Mouse (Mus musculus): Measurements from ENCODE around the gene Gm6356. TPM values are rescaled to one million over a fixed set of nuclear protein-coding genes. Genes with fewer than 3 reads are reported as not detected.
"Not testable (repeated sequence)": the region's sequence is repeated elsewhere in the genome, so short reads cannot be mapped to it uniquely, and the experiment has no call there.

The Gm6356 gene
- polyA plus RNA-seq (2014; fragmentation: Nextera tagmentation; extraction: Ambion mirVana), result not detected in 2 replicates

GRCm38 (mm10) chr14:6973718-6974117 lies at the start of gene Gm6356:
Gm6356 (minus strand) TSS chr14:6973818.
- DNase-seq (ENCODE audit: low spot score); H3K9ac ChIP-seq (ENCODE audit: low read depth, low read length); H3K4me2 ChIP-seq; H3K27ac ChIP-seq (ENCODE audit: low read depth, low read length); H3K27me3 ChIP-seq (replicated peaks; ENCODE audit: control insufficient read depth, insufficient read depth, low read length); H3K36me3 ChIP-seq (ENCODE audit: control insufficient read depth, insufficient read depth, low read length); H3K4me3 ChIP-seq (ENCODE audit: low read depth, low read length); ATAC-seq (replicated peaks; ENCODE audit: low FRiP score); H3K9me3 ChIP-seq (ENCODE audit: control insufficient read depth, low read length); H3K4me1 ChIP-seq (replicated peaks; ENCODE audit: control insufficient read depth, insufficient read depth, low read length): not testable (repeated sequence)
- WGBS, result 33% methylated on average over 1 of the region's 2 CpGs

Other genes starting within 250 kb of the Gm6356 start
- 1.8 and 1.9 TPM in 2 replicates for gene Gm3636, start 231.5 kb downstream of the Gm6356 start, polyA plus RNA-seq (2014; fragmentation: Nextera tagmentation; extraction: Ambion mirVana)
- not detected in 2 replicates for gene Gm8362, start 199.4 kb downstream of the Gm6356 start, polyA plus RNA-seq (2014; fragmentation: Nextera tagmentation; extraction: Ambion mirVana)
- gene Gm3642, start 133.5 kb downstream of the Gm6356 start, polyA plus RNA-seq (2014; fragmentation: Nextera tagmentation; extraction: Ambion mirVana), result not detected in 2 replicates
- 0.26 TPM in 1 of 2 replicates, not detected in the other for gene Gm3667, start 83.9 kb downstream of the Gm6356 start, polyA plus RNA-seq (2014; fragmentation: Nextera tagmentation; extraction: Ambion mirVana)
- gene Gm10406, start 53.6 kb upstream of the Gm6356 start, polyA plus RNA-seq (2014; fragmentation: Nextera tagmentation; extraction: Ambion mirVana), result 0.13 and 0.14 TPM in 2 replicates
- not detected in 2 replicates for gene Gm3685, start 71.2 kb upstream of the Gm6356 start, polyA plus RNA-seq (2014; fragmentation: Nextera tagmentation; extraction: Ambion mirVana)
- 0.32 TPM in 1 of 2 replicates, not detected in the other for gene Gm3696, start 126.8 kb upstream of the Gm6356 start, polyA plus RNA-seq (2014; fragmentation: Nextera tagmentation; extraction: Ambion mirVana)
- gene Gm6676, start 151.6 kb upstream of the Gm6356 start, polyA plus RNA-seq (2014; fragmentation: Nextera tagmentation; extraction: Ambion mirVana), result not detected in 2 replicates
- gene Gm3512, start 200.7 kb upstream of the Gm6356 start, polyA plus RNA-seq (2014; fragmentation: Nextera tagmentation; extraction: Ambion mirVana), result 1.1 and 1.2 TPM in 2 replicates
- not detected in 2 replicates for gene Gm16434, start 220.7 kb upstream of the Gm6356 start, polyA plus RNA-seq (2014; fragmentation: Nextera tagmentation; extraction: Ambion mirVana)

Data from liver, embryonic 11.5 days (tissue).